Mouse (Mus musculus) ovary, postnatal 14 days (tissue): ENCODE results near the gene Yaf2.
"Not testable (repeated sequence)": the region's sequence is repeated elsewhere in the genome, so short reads cannot be mapped to it uniquely, and the experiment has no call there.

Experiments used
- DNase-seq: peaks from one replicate; pipeline ENCODE4 v3.0.0; 2022; ENCODE audit warnings: low spot score

Yaf2 gene

DNA sequence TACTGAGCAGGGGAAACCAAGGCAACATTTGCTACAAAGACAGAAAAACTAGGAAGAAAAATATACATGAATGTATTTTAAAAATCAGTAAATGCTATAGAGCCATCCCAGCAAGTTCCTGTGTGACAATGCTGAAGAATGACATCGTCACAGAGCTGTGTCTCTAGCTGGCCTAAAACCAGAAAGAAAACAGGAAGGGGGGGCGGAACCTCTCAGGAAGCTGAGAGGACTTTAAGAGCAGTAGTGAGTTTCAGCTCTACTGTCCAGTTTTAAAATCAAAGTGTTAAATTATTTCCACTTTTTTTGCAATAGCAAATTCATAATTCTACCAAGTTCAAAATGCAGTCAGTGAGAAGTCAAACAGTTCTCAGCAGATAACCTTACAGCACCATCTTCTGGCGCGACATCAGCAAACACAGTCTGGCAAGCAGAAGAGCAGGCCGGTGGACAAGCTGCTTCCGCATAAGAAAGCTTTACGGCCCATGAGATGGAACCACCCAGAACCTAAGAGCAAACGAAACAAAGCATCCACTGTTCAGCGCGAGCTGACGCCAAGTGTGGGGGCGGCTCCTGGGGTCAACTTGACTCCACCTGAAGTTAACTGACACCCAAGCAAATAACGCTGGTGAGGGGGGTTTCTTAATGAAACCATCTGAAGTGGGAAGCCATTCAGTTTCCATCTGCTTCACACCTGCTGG, 85.0 kb downstream of the Yaf2 start:
- no peak for DNase-seq

GRCm38 (mm10) chr15:93243202-93243601, 93.5 kb downstream of the Yaf2 start:
- DNase-seq, result no peak

GRCm38 (mm10) chr15:93236456-93236855, 100.3 kb downstream of the Yaf2 start:
- not testable (repeated sequence) for DNase-seq
